Mouse (Mus musculus) kidney, adult 10 weeks (tissue): ENCODE results near the gene Utp14b. TPM values are rescaled to one million over a fixed set of nuclear protein-coding genes. Genes with fewer than 3 reads are reported as not detected.

ENCODE experiments used
- polyA plus RNA-seq: library from polyadenylated mRNA; stranded (reverse); fragments of 350-450 nt; fragmentation: Illumina TruSeq; extraction: RNeasy Lipid Tissue Mini Kit (QIAGEN cat#74804); gene quantifications from one replicate; pipeline ENCODE4 v1.2.3, GENCODE M21; 2014; ENCODE audit warnings: low read depth, low replicate concordance

Utp14b gene
- 3.2 TPM for polyA plus RNA-seq

GRCm38 (mm10) chr1:78657671-78658440 is at the start of gene Utp14b, which contains the start of gene Acsl3:
Utp14b (plus strand) TSS chr1:78658038.
Acsl3 (plus strand) TSS chr1:78657825.

Other genes with a start within 250 kb of the Utp14b start
- 126 TPM for gene Farsb, start 169.1 kb upstream of the Utp14b start, polyA plus RNA-seq
- 48.0 TPM for gene Mogat1, start 147.0 kb upstream of the Utp14b start, polyA plus RNA-seq
- 37.6 TPM for gene BC035947, start 145.9 kb upstream of the Utp14b start, polyA plus RNA-seq
- 112 TPM for gene Acsl3, start 213 bp upstream of the Utp14b start, polyA plus RNA-seq
- gene Kcne4, start 158.7 kb downstream of the Utp14b start, polyA plus RNA-seq: 5.5 TPM